Mouse (Mus musculus) kidney, postnatal 36 days (tissue): ENCODE measurements around the gene Pcif1.
"Not testable (repeated sequence)": the region's sequence is repeated elsewhere in the genome, so short reads cannot be mapped to it uniquely, and the experiment has no call there.

ENCODE experiments used
- DNase-seq, 2 experiments: peaks; one replicate each; pipeline ENCODE4 v3.0.0; 2021 to 2022; ENCODE audit warnings: mixed read lengths in 2 of 2

The Pcif1 gene

DNA sequence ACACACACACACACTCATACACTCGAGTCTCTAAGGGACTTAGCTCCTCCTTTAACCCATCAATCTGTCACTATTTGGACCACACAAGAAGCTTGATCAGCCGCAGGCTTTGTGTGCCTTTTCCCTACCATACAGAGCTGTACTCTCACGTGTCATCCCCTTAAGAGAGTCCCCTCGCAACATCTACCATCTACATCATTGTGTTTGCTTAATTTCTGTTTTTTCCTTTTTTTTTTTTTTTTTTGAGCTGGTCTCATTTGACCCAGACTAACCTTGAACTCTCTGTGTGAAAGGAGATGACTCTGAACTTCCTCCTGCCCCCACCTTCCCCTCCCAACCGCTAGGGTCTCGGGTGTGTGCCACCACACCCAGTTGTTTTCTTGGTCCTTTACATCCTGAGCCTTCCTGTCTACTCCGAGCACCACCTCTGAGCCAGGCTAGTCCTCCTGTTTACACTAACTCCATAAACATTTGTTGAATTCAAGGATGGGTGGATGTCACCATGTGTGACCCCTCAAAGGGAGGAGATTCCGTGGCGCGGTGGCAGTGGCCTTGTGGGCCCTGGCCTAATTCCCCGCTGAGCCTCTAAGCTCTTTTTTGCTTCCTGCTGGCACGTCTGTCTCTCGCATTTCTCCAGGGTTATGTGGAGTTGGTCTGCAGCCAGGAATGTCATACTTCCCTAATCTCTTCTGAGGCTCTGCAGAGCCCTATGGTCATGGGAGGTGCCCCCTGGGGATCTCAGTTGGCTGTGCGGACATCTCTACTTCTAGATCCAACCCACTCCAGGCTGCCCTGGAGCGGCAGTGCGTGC lies 12.2 kb upstream of the Pcif1 start:
- DNase-seq: peak; percentile 70 to 72

DNA sequence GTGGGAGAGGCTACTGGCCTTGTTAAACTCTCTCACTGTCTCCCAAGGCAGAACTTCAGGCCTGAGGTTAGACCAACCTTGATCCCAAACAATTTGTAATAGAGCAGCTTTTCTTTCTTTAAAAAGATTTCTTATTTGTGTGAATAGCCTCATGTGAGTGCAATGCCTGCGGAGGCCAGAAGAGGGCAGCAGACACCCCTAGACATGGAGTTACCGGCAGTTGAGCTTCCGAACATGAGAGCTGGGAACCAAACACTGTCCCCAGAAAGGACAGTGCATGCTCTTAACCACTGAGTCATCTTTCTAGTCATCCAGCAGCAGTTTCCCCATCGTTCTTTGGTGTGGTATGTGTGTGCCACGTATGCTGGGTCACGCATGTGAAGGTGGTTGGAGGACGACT lies 11.5 kb upstream of the Pcif1 start:
- peak in 1 of 2 experiments; percentile 56 for DNase-seq

DNA sequence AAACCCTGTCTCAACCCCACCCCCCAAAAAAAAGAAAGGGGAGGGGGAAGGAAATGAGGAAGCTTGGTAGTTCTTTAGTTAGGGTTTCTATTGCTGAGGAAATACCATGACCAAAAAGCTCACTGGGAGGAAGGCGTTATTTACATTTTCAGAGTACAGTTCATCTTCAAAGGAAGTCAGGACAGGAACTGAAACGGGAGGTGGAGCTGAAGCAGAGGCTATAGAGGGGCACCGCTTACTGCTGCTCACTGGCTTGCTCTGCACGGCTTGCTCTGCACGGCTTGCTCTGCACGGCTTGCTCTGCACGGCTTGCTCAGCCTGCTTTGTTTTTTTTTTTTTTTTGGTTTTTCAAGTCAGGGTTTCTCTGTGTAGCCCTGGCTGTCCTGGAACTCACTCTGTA lies 10.6 kb upstream of the Pcif1 start:
- DNase-seq: no peak

DNA sequence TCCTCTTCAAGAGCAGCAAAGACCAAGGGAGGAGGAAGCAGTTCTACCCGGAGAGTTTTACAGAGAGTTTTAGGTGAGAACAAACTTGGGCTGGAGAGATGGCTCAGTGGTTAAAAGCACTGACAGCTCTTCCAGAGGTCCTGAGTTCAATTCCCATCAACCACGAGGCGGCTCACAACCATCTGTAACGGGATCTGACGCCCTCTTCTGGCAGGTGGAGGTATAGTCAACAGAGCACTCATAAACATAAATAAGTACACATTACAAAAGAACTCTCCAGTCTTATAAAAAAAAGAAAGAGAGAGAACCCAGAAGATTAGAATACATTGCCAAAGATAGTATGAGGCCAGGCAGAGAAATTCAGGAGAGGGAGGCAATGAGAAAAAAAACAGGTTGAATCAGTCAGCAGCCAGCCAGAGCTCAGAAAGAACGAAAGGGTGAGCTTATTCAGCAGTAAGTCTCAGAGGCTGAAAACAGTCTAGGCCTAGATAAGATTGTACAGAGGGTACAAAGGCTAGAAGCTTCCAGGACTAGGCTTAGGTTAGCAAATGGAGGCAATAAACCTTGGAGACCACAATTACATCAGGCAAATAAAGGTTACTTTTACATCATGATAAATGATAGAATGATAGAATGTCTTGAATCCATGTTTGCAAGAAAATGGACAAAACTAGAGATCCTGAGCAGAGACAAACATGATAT lies 7.4 kb upstream of the Pcif1 start:
- DNase-seq: no peak

DNA sequence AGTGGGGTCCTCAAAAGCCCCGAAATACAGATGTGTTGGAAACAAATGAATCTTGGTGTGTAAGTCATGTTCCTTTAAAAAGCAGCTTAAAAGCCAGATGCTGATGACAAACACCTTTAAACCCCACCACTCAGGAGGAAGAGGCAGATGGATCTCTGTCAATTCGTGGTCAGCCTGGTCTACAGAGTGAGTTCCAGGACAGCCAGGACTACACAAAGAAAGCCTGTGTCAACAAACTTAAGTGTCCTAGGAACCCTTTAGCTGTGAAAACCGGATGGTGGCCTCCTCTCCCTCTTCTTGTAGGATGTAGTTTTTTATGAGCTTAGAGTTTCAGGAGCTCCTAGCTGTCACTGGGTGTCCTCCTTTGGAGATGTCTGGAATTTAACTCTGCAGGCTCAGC lies 5.5 kb upstream of the Pcif1 start:
- no peak for DNase-seq

DNA sequence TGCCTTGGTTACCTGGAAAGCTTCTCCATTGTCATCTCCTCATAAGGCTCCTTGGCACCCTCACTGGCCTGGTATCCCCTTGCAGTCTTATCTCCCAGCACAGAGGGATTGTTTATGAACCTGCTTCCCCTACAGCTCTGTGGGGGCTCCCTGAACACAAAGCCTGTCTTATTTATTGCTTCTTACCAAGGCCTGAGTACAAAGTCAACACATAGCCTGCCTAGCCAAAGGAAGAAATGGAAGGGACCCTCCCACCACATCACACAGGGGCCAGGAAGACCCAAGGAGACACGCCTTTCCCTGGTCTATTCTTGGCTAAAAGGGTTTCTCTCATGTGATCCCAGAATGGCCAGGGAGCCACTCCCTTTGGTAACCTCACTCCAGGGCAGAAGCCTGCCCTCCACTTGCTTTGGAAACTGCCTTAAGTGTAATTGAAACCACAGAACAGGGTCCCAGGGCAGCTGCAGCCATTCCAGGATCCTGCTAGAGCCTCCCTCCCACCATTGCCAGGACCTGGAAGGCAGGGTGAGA lies 4.8 kb upstream of the Pcif1 start:
- peak; percentile 51 to 69 for DNase-seq

DNA sequence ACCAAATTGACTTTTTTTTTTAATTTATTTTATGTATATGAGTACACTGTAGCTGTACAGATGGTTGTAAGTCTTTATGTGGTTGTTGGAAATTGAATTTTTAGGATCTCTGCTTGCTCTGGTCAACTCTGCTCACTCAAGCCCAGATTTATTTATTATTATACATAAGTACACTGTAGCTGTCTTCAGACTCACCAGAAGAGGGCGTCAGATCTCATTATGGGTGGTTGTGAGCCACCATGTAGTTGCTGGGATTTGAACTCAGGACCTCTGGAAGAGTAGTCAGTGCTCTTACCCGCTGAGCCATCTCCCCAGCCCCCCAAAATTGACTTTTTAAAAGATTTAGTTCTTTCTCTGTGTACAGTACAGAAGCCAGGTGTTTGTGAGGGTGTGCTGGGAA lies 3.5 kb upstream of the Pcif1 start:
- not testable (repeated sequence) for DNase-seq

DNA sequence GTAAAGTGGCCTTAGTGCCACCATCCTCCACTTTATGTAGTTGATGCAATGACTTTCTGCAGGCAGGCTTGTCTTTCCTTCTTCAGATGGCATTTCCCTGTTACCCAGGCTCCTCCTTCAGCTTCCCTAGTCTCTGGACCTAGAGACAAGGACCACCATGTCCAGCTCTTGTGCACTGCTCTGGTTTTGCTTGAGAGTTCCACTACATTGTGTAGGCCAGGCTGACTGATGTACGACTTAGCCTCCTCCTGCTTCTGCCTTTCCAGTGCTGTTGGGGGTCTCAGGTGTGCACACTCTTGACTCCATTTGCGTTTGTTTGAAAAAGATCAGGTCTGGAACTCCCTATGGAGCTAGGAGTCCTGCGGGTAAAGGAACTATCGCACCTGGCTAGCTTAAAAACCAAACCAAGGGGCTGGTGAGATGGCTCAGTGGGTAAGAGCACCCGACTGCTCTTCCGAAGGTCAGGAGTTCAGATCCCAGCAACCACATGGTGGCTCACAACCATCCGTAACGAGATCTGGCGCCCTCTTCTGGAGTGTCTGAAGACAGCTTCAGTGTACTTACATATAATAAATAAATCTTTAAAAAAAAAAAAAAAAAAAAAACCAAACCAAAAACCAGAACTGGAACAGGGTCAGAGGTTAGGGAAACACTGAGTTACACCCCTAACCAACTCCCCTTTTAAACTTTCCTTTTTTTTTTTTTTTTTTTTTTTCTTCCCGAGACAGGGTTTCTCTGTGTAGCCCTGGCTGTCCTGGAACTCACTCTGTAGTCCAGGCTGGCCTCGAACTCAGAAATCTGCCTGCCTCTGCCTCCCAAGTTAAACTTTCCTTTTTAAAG lies 1.5 kb upstream of the Pcif1 start:
- DNase-seq: not testable (repeated sequence)

DNA sequence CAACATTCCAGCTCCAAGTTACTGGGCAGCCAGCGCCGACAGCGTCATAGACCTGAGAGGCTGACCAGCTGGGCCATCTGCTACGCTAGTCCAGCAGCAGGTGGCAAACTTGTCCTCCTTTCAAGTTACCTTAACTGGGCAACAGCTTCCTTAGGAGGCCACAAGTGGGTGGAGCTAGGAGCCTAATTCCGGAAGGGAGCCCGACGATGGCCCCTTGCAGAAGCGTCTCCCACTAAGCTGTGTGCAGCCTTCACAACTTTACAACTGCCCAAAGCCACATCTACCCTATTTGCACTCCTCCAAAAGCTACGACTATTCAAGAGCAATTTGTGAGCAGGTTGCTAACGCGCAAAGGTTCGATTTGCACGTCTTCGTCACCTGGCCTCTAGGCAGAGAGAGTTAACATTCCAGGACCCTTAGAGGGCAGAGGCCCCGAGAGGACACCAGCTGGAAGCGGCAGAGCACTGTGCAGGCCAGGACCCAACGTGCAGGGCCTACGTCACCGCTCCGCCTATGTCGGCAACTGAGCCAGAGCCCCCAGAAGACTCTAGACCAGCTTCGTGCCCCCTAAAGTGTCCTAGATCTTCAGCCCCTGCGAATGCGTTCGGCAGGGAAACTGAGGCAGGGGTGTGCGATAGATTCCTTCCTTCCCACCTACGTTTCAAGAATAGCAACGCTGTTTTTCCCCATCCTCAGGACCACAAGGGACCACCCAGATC lies 436 bp upstream of the Pcif1 start:
- peak; percentile 83 to 89 for DNase-seq

DNA sequence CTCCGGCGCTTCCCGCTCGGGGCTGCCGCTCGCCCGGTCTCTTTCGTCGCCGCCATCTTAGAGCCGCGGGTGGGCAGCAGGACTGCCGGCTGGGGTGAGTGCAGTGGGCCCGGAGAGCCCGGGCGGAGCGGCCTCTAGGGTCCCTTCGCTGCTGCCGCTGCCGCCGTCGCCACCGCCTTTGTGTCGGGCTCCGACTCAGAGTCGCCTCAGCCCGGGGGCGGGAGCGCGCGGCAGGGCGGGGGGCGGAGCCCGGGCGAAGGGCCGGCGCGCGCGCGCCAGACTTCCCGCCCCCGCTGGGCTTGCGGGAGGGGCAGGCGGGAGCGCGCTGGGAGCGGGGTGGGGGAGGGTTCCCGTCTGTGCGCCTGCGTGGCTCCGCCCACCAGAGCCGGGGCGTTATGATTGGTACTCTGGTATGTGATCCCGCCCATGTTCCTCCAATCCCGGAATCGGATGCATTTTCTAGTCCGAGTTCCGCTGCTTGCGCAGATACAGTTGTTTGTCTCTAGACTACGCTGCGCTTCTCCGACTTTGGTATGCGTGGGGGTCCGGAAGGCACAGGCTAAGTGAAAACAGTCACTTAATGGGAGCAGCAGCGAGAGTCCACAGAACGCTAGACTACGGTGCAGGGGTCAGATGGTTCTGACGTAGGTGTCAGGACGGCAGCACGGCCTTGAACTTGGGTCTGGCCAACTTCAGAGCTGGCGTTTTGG lies 619 bp downstream of the Pcif1 start:
- DNase-seq: peak; percentile 95

DNA sequence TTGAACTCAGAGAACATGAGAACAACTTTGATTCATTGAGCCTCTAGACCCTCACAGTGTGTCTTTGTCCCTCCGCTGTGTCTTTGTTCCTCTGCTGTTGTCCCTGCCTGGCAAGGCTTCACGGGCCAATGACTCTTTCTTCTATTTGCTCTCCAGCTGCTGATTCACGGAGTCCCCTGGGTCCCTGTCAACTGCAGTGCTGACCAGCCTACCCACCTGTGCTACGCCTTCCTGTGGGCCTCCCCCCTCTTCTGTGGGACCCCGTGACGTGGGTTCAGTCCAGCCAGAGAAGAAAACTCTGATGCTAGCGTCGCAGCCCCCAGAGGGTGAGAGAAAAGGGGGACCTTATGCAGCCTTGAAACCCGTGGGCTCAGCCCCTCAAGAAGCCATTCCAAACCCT lies 3.5 kb downstream of the Pcif1 start:
- no peak for DNase-seq

DNA sequence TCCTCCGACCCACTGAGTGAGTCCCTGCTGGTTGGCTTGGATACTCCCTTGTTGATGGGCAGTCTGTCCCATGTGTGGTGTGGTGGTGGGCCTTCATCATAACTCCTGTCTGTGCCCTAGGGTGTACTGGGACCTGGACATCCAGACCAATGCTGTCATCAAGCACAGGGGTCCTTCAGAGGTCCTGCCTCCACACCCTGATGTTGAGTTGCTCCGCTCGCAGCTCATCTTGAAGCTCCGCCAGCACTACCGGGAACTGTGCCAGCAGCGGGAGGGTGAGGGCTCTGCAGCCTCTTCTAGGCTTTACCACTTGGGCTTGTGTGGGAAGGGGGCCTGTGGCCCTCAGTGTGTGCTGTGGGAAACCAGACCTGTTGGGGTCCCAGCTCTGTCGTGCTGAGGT lies 6.7 kb downstream of the Pcif1 start:
- DNase-seq: peak; percentile 52 to 83

DNA sequence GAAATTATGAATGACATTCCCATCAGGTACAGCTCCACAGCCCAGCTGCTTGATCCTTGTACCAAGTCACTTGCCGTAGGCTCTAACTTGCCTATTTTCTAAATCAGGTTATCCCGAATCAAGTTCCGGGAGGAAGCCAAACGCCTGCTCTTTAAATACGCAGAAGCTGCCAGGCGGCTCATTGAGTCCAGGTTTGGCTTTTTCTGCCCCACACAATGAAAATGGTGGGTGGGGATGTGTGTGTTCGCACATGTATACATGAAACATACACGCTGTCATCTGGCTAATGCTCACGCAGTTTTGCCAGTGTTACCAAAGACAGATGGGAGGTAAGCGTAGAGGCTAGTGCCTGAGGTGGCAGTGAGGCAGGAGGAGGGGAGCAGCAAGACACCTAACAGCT lies 7.5 kb downstream of the Pcif1 start:
- DNase-seq: no peak

DNA sequence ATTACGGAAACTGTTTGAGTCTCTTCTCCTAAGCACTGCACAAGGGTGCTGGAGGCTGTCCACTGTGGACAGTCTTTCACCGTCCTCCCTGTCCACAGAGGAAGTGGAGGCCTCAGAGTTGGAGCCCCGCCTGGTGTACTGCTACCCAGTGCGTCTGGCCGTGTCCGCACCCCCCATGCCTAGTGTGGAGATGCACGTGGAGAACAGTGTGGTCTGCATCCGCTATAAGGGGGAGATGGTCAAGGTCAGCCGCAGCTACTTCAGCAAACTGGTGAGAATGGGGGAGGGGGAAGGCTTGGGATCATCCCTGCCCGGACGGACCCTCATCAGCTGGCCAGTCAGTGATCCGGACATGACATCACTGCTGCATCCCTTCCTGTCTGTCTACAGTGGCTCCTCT lies 9.9 kb downstream of the Pcif1 start:
- no peak for DNase-seq

DNA sequence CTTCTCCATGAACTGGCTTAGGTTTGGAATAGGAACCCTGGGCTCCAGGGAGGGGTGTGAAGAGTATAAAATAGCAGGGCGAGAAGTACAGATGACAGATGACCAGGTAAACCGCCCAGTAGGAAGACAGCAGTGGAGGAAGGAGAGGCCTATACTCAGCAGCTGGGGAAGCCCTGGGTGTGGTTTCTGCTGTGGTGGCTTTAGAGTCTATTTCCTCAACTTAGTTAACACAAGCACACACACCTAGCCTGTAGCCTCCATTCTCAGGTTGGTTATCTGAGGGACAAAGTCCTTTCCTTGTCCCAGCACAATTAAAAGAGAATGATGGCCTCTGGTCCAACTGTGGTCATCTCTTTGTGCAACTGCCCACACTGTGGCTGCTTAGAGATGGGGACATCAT lies 10.9 kb downstream of the Pcif1 start:
- no peak for DNase-seq

DNA sequence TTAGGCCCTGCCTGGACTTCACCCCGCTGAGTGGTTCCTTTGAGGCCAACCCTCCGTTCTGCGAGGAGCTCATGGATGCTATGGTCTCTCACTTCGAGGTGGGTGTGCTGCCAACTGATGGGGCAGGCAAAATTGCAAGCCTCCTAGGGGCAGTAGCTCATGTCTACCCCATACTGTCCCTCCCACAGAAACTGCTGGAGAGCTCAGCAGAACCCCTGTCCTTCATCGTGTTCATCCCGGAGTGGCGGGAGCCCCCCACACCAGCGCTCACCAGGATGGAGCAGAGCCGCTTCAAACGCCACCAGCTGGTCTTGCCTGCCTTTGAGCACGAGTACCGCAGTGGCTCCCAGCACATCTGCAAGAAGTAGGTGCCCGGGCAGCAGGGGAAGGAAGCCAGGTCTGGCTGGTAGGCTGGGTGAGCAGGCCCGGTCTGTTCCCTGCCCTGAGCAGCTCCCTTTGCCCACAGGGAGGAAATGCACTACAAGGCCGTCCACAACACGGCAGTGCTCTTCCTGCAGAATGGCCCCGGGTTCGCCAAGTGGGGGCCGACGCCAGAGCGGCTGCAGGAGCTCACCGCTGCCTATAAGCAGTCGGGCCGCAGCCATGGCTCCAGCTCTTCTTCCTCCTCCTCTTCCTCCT lies 11.4 kb downstream of the Pcif1 start:
- no peak for DNase-seq

DNA sequence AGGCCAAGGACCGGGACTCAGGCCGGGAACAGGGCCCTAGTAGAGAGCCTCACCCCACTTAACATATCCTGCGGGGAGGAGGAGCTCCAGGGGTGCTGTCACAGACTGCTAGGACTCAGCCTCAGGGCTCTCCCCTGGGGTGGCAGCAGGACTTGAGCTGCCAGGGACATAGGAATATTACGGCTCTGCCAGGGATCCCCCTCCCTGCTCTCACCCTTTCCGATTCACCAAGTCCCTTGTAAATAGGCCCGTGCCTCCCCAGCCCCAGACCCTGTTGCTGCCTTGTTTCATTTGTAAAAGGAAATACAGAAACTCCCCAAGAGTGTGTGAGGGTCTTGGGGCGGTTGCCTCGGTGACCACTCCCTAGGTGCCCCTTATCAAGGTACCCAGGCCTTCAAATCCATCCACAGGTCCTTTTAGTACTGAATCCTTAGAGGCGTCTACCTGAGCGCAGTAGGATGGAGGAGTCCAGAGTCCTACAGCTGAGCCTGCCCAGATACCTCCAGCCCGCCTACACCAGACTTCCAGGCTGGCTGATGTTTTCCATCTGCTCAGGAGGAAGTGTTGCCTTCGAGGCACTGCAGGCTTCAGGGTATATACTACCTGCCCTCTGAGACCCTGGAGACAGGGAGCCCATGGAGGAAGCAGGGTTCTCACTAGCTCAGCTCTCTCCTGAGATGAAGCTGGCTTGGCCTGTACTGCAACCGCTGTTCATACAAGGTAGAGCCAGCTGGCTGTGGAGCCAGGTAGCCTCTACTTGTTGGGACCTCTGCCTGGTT lies 12.1 kb downstream of the Pcif1 start:
- no peak for DNase-seq

DNA sequence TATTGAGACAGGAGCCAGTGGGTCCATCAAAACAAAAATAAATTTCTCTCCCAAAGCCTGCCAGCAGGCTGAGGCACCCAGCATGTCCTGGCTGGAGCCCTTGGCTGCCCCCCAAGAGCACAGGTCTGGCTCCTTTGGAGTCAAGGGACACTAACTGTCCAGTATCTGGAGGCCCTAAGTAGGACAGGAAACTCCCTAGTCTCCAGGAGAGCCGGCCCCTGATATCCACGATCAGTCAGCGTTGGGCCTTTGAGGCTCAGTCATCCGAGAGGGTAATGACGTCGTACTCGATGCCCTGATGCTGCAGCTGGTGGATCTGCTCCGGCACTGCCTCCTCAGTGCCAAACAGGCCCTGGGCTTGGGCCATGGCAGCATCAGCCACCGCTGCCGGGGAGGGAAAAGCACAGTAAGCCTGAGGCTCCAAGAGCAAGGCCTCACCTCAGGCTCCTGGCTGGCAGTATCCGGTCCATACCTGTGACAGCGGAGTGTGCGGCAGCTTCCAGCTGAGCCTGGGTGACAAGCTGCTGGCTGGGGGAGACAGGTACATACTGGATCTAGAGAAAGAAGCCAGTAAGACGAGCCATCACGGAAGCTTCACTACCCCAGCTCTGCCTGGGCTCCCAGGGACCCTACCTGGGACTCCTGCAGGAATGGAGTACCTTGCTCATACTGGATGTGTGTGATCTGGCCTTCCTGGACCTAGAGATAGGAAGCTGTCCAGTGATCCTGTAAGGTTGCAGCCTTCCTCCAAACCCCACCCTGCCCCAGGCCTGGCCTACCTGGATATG lies 13.0 kb downstream of the Pcif1 start:
- peak in 1 of 2 experiments; percentile 44 for DNase-seq

DNA sequence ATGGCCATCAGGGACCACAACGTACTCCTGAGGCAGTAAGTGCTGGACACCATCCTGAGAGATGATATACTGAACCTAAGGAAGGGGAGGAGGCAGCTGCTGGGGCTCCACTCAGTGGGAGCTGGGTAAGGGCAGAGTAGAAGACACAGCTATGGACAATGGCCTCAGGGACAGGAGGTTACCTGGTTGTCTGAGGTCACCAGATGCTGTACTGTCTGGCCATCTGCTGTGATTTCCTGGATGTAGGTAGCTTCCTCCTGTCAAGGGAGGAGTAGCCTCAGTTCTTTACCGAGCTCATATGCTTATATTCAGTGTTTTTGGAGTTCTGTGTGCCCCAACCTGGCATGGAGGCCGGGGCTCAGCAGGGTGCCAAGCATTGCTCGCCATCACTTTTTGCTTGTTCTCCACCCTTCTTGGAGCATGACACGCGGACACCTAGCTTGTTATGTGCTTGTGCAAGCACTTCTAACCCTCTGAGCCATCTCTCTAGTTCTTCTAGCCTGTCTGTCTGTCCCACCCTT lies 13.7 kb downstream of the Pcif1 start:
- no peak for DNase-seq
